Mouse (Mus musculus) C2C12 (cell line): ENCODE measurements around the gene Slc35g1. TPM values are rescaled to one million over a fixed set of nuclear protein-coding genes. Genes with fewer than 3 reads are reported as not detected.

Source experiments
- H3K27me3 ChIP-seq: one replicate; pipeline ENCODE4 v1.6.1; 2011; ENCODE audit not compliant: control insufficient read depth, insufficient read depth, insufficient read length
- H3K36me3 ChIP-seq: one replicate; pipeline ENCODE4 v1.6.1; 2011; ENCODE audit not compliant: control insufficient read depth, insufficient read depth
- H3K4me3 ChIP-seq: one replicate; pipeline ENCODE4 v1.5.1; 2011; ENCODE audit warnings: mild to moderate bottlenecking, control low read depth; ENCODE audit not compliant: poor library complexity, insufficient read depth, severe bottlenecking
- H3K79me2 ChIP-seq: one replicate; pipeline ENCODE4 v1.6.1; 2011; ENCODE audit not compliant: control insufficient read depth, insufficient read depth
- H3K79me3 ChIP-seq: one replicate; pipeline ENCODE4 v1.6.1; 2011; ENCODE audit warnings: low read depth, control low read depth
- H3ac ChIP-seq: one replicate; pipeline ENCODE3; 2011; ENCODE audit warnings: low read depth; ENCODE audit not compliant: control insufficient read depth, insufficient read length
- CEBPB ChIP-seq: IDR thresholded peaks from one replicate; pipeline ENCODE4 v1.6.1; 2011; ENCODE audit warnings: low read depth, mild to moderate bottlenecking, control low read depth, moderate library complexity
- CTCF ChIP-seq: IDR thresholded peaks from one replicate; pipeline ENCODE4 v1.5.1; 2011; ENCODE audit not compliant: control insufficient read depth, insufficient read depth, insufficient read length
- FOSL1 ChIP-seq: IDR thresholded peaks from one replicate; pipeline ENCODE4 v1.8.0; 2011; ENCODE audit warnings: mild to moderate bottlenecking, low read length; ENCODE audit not compliant: poor library complexity, insufficient read depth, severe bottlenecking
- MAX ChIP-seq: IDR thresholded peaks from one replicate; pipeline ENCODE4 v1.6.1; 2011; ENCODE audit warnings: mild to moderate bottlenecking, control low read depth
- MYOD1 ChIP-seq: IDR thresholded peaks from one replicate; pipeline ENCODE4 v1.6.1; 2011; ENCODE audit warnings: low read depth; ENCODE audit not compliant: control insufficient read depth, insufficient read length
- MYOG ChIP-seq: IDR thresholded peaks from one replicate; pipeline ENCODE4 v1.6.1; 2011; ENCODE audit not compliant: control insufficient read depth, insufficient read length; ENCODE audit errors: extremely low read depth
- USF1 ChIP-seq: IDR thresholded peaks from one replicate; pipeline ENCODE4 v1.6.1; 2011; ENCODE audit warnings: low read depth, mild to moderate bottlenecking, control low read depth, moderate library complexity
- polyA plus RNA-seq: library from polyadenylated mRNA; unstranded; fragments of >200 nt; fragmentation: generic; extraction: Trizol; gene quantifications from one replicate; pipeline ENCODE4 v1.2.1, GENCODE M21; 2012; ENCODE audit warnings: missing spikeins

Slc35g1 gene
- polyA plus RNA-seq, 1 experiment = 0.18 TPM

- Histone ChIP-seq H3K79me2 (no peaks in the 10 kb centered on the region), H3K79me3 (no peaks in the 10 kb centered on the region), H3K36me3 (no peaks in the 10 kb centered on the region), H3K4me3 (no peak overlapping the region), H3ac (no peak overlapping the region), H3K27me3 (no peaks in the 10 kb centered on the region)
- TF ChIP-seq FOSL1 (no peak), MYOG (no peak), USF1 (no peak), MAX (no peak), CTCF (no peak), MYOD1 (no peak), CEBPB (no peak)
These were observed 33.5 kb downstream of the Slc35g1 start for GRCm38 (mm10) chr19:38429269-38429668.

GRCm38 (mm10) chr19:38430475-38430874, 34.7 kb downstream of the Slc35g1 start:
- H3K4me3 ChIP-seq = no peak overlapping the region
- no peaks in the 10 kb centered on the region for H3K79me3 ChIP-seq
- H3K27me3 ChIP-seq = no peaks in the 10 kb centered on the region
- no peaks in the 10 kb centered on the region for H3K79me2 ChIP-seq
- TF ChIP-seq FOSL1 (no peak), MYOD1 (no peak), CTCF (no peak), MYOG (no peak), MAX (no peak), USF1 (no peak), CEBPB (no peak)
- H3ac ChIP-seq = no peak overlapping the region
- H3K36me3 ChIP-seq = no peaks in the 10 kb centered on the region

GRCm38 (mm10) chr19:38431326-38431725, 35.5 kb downstream of the Slc35g1 start:
- H3K27me3 ChIP-seq = no peaks in the 10 kb centered on the region
- TF ChIP-seq MYOD1 (no peak), CTCF (no peak), MYOG (no peak), USF1 (no peak), FOSL1 (no peak), MAX (no peak), CEBPB (no peak)
- H3K4me3 ChIP-seq = no peak overlapping the region

GRCm38 (mm10) chr19:38432021-38432420, 36.2 kb downstream of the Slc35g1 start:
- TF ChIP-seq MYOD1 (no peak), MAX (no peak), CEBPB (no peak)
- Histone ChIP-seq H3K4me3 (no peak overlapping the region), H3ac (no peak overlapping the region), H3K36me3 (no peaks in the 10 kb centered on the region), H3K79me3 (no peaks in the 10 kb centered on the region), H3K27me3 (no peaks in the 10 kb centered on the region), H3K79me2 (no peaks in the 10 kb centered on the region)

More at GRCm38 (mm10) chr19:38431326-38431725, 35.5 kb downstream of the Slc35g1 start:
- Histone ChIP-seq H3K79me3 (no peaks in the 10 kb centered on the region), H3K36me3 (no peaks in the 10 kb centered on the region), H3ac (no peak overlapping the region), H3K79me2 (no peaks in the 10 kb centered on the region)

- Histone ChIP-seq H3K36me3 (no peaks in the 10 kb centered on the region), H3K79me2 (no peaks in the 10 kb centered on the region), H3ac (no peak overlapping the region), H3K4me3 (no peak overlapping the region), H3K79me3 (no peaks in the 10 kb centered on the region), H3K27me3 (no peaks in the 10 kb centered on the region)
- no peak for TF ChIP-seq MYOG
- no peak for TF ChIP-seq USF1
- no peak for TF ChIP-seq CEBPB
- TF ChIP-seq FOSL1 = no peak
- TF ChIP-seq MYOD1 = no peak
- no peak for TF ChIP-seq CTCF
- no peak for TF ChIP-seq MAX
These were observed 37.6 kb downstream of the Slc35g1 start for GRCm38 (mm10) chr19:38433381-38433780.

GRCm38 (mm10) chr19:38435221-38435620, 39.4 kb downstream of the Slc35g1 start:
- Histone ChIP-seq H3K36me3 (no peaks in the 10 kb centered on the region), H3K79me3 (no peaks in the 10 kb centered on the region), H3K4me3 (no peak overlapping the region), H3K27me3 (no peaks in the 10 kb centered on the region), H3ac (no peak overlapping the region), H3K79me2 (no peaks in the 10 kb centered on the region)
- no peak for TF ChIP-seq MYOG
- TF ChIP-seq CEBPB = no peak
- TF ChIP-seq MAX = no peak
- TF ChIP-seq USF1 = no peak
- TF ChIP-seq MYOD1 = no peak
- TF ChIP-seq FOSL1 = no peak
- TF ChIP-seq CTCF = no peak
